ENCODE assay signal across 8 mouse cellular contexts in genomic region chr12:71047473-71048078, GRCm38 (mm10). TPM values are rescaled to one million over a fixed set of nuclear protein-coding genes. Genes with fewer than 3 reads are reported as not detected.
DNase-seq lines count a peak whose midpoint lies in the region; ATAC-seq lines count a peak whose summit lies in the region.

No protein-coding gene starts in this region.

- ATAC-seq in limb, embryonic 11.5 days (ENCODE audit: insufficient number of reproducible peaks, low FRiP score, low TSS enrichment, low read depth), result no peak

- 84% methylated on average over 8 of the region's 8 CpGs for WGBS in heart, embryonic 10.5 days
- WGBS in limb, embryonic 11.5 days, result 83% methylated on average over 8 of the region's 8 CpGs

- no peaks in the 10 kb centered on the region for H3K9me3 ChIP-seq in heart, embryonic 10.5 days
- no peaks in the 10 kb centered on the region for H3K9me3 ChIP-seq in limb, embryonic 11.5 days (ENCODE audit: control insufficient read depth, low read length)

- H3K9ac ChIP-seq in limb, embryonic 11.5 days (ENCODE audit: low read length), result no peak overlapping the region

- intact Hi-C loops in heart, postnatal 25 days (cut with DNase I), result loop anchor here (2.0 kb wide), 1 partner anchor 33 kb away; the partner anchor contains the start of gene Arid4a
- intact Hi-C loops in left cerebral cortex, postnatal 36 days (cut with DNase I), result loop anchor here (2.0 kb wide), 1 partner anchor 33 kb away; the partner anchor contains the start of gene Arid4a

- peaks cover 19% of the 10 kb centered on the region for H3K36me3 ChIP-seq in heart, embryonic 10.5 days
- peaks cover 5% of the 10 kb centered on the region; the same call in 1 of the 2 replicates for H3K36me3 ChIP-seq in limb, embryonic 11.5 days (ENCODE audit: control insufficient read depth, insufficient read depth, low read length)

- H3K27me3 ChIP-seq in heart, embryonic 10.5 days (ENCODE audit: insufficient read depth, poor library complexity, severe bottlenecking), result no peaks in the 10 kb centered on the region
- H3K27me3 ChIP-seq in limb, embryonic 11.5 days (ENCODE audit: control insufficient read depth, insufficient read depth, low read length), result no peaks in the 10 kb centered on the region

- no peak overlapping the region for H3K4me3 ChIP-seq in heart, embryonic 10.5 days
- H3K4me3 ChIP-seq in limb, embryonic 11.5 days (ENCODE audit: low read depth, low read length), result no peak overlapping the region

- H3K4me1 ChIP-seq in heart, embryonic 10.5 days, result peaks cover 12% of the 10 kb centered on the region
- H3K4me1 ChIP-seq in limb, embryonic 11.5 days (ENCODE audit: control insufficient read depth, insufficient read depth, low read length), result no peaks in the 10 kb centered on the region

- no peak overlapping the region for H3K4me2 ChIP-seq in limb, embryonic 11.5 days (ENCODE audit: low read depth, severe bottlenecking)

- H3K27ac ChIP-seq in heart, embryonic 10.5 days, result peak overlapping the region; percentile 45; the same call in 1 of the 2 replicates
- peak overlapping the region; percentile 10; the same call in 1 of the 2 replicates for H3K27ac ChIP-seq in limb, embryonic 11.5 days (replicated peaks; ENCODE audit: low read depth, low read length)

- no peak for DNase-seq in heart, embryonic 10.5 days (ENCODE audit: low spot score)
- no peak for DNase-seq in heart, postnatal 25 days (ENCODE audit: low spot score)
- peak; percentile 2 for DNase-seq in thymus, postnatal 0 days (ENCODE audit: low spot score)
- DNase-seq in thymus, postnatal 10 days (ENCODE audit: low spot score in 2 of 2), result no peak
- no peak for DNase-seq in limb, embryonic 11.5 days (ENCODE audit: low spot score)
- DNase-seq in adrenal gland, adult 18-20 months (ENCODE audit: low spot score in 2 of 2), result no peak
- no peak for DNase-seq in left cerebral cortex, postnatal 36 days (ENCODE audit: low spot score in 2 of 2)
- DNase-seq in layer of hippocampus, adult 9-11 months, result no peak

RNA-seq across cellular contexts. Expression of gene Arid4a, which starts 31.8 kb away (rescaled TPM):
- 24.1 and 26.9 TPM in 2 replicates for polyA plus RNA-seq in heart, embryonic 10.5 days (2016; fragmentation: Nextera tagmentation; extraction: Ambion mirVana)
- 10 to 100 TPM; 12.0 to 16.7 TPM for total RNA-seq in heart, postnatal 25 days (2021)
- polyA plus RNA-seq in thymus, postnatal 0 days (2015; fragmentation: Nextera tagmentation; extraction: Ambion mirVana), result 60.0 and 71.5 TPM in 2 replicates
- polyA plus RNA-seq in limb, embryonic 11.5 days (2014; fragmentation: Nextera tagmentation; extraction: Ambion mirVana), result 37.4 and 39.4 TPM in 2 replicates
- 10 to 100 TPM; 18.6 to 20.3 TPM for total RNA-seq in adrenal gland, adult 18-20 months (2021)
- total RNA-seq in left cerebral cortex, postnatal 36 days (2021), result 10 to 100 TPM; 32.0 to 36.5 TPM
